Mouse (Mus musculus) spleen, adult 2 months (tissue): ENCODE measurements at regions not wholly inside any gene's neighbourhood (a gene's known extent, or its start where the extent isn't known, plus 50 kb on each side); places are given as distances from the start of the nearest gene placed in this dataset.

ENCODE experiments used
- CTCF ChIP-seq: fragments of 200-500 bp; IDR thresholded peaks from 2 replicates; pipeline ENCODE4 v1.5.1; 2011; ENCODE audit warnings: mild to moderate bottlenecking, inconsistent platforms; ENCODE audit not compliant: insufficient read depth, insufficient read length, insufficient replicate concordance; ENCODE audit errors: extremely low read depth
- POLR2A ChIP-seq: fragments of 200-500 bp; IDR thresholded peaks from 2 replicates; pipeline ENCODE4 v1.6.1; 2011; ENCODE audit warnings: low read depth, low read length, inconsistent platforms

DNA sequence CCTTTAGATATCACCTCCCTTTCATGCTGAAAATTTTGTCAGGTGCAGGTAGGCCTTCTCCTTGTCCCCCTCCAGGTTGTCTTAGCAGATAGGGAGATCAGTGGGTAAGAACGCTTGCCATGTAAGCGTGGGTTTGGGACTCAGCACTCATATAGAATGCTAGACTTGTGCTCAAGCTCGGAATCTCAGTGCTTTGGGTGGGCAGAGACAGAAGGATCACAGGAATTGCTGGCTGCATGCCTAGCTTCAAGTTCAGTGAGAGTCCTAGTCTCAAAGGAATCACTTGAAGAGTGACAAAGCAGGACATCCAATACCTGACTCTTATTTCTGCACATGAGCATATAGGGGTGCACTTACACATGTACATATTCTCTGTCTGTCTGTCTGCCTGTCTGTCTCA is 235.5 kb upstream of the Prickle1 start:
- no peak for TF ChIP-seq CTCF
- no peak for TF ChIP-seq POLR2A
